Comparison of ENCODE assay signal across 31 mouse cellular contexts in the genomic region with DNA sequence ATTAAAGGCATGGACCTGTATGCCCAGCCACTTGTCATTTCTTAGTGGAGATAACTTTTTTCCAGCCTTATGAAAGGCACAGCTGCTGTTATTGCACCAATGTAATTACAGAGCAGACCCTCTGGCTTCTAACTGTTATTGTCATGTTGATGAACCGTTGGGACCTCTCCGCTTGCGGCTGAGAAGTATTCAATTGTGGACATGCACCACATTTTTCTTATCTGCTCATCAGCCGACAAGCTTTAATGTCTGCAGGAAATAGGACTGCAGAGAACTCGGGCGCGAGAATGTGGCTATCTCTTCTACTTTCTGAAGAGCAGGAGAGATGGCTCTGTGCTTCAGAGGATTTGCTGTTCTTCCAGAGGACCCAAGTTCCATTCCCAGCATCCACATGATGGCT. TPM values are rescaled to one million over a fixed set of nuclear protein-coding genes. Genes with fewer than 3 reads are reported as not detected.
DNase-seq lines count a peak whose midpoint lies in the region; ATAC-seq and TF ChIP-seq lines count a peak whose summit lies in the region.
"Had no signal": no experiment of that assay in that cellular context is flagged by ENCODE, and none has a peak within 500 bp of the region (broad histone marks: within the 10 kb centered on the region; RNA-seq: fewer than 3 reads in every experiment).

No protein-coding gene starts in this region.

- WGBS in hindbrain, embryonic 16.5 days: 48% methylated on average over 7 of the region's 7 CpGs
- 44% methylated on average over 7 of the region's 7 CpGs for WGBS in hindbrain, embryonic 13.5 days

- H3K4me2 ChIP-seq in hindbrain, embryonic 16.5 days (ENCODE audit: low read length): no peak overlapping the region
- no peak overlapping the region for H3K4me2 ChIP-seq in hindbrain, embryonic 13.5 days
- H3K4me2 ChIP-seq: embryonic facial prominence, embryonic 13.5 days; embryonic facial prominence, embryonic 15.5 days; forebrain, embryonic 12.5 days had no signal

- no peaks in the 10 kb centered on the region for H3K9me3 ChIP-seq in hindbrain, embryonic 16.5 days (ENCODE audit: control insufficient read depth, low read length)
- no peaks in the 10 kb centered on the region for H3K9me3 ChIP-seq in hindbrain, embryonic 13.5 days
- H3K9me3 ChIP-seq: embryonic facial prominence, embryonic 13.5 days; embryonic facial prominence, embryonic 15.5 days; forebrain, embryonic 10.5 days; forebrain, embryonic 12.5 days; G1E had no signal

- no peak for TF ChIP-seq CTCF in brain, embryonic 14.5 days (IDR thresholded peaks at IDR 0.05; ENCODE audit: borderline replicate concordance, extremely low read depth, insufficient read depth, insufficient read length)

- peak; percentile 24; the same call in 1 of the 2 replicates for ATAC-seq in hindbrain, embryonic 16.5 days
- ATAC-seq in hindbrain, embryonic 13.5 days (ENCODE audit: low FRiP score): no peak
- ATAC-seq in megakaryocyte-erythroid progenitor cell, adult 5-6 weeks (replicated peaks; ENCODE audit: low FRiP score, low TSS enrichment, poor library complexity, severe bottlenecking): 0 out of 2 replicates have a peak, but pooled peaks have one; percentile 27
- ATAC-seq: activated CD4-positive, CD25-positive, alpha-beta regulatory T cell, adult 4 months; CD4-positive, CD25-positive, alpha-beta regulatory T cell, adult 4 months; forebrain, embryonic 14.5 days; forebrain, embryonic 16.5 days; Patski had no signal

- no peaks in the 10 kb centered on the region for H3K36me3 ChIP-seq in hindbrain, embryonic 16.5 days (ENCODE audit: control insufficient read depth, insufficient read depth, low read length)
- H3K36me3 ChIP-seq in hindbrain, embryonic 13.5 days: no peaks in the 10 kb centered on the region
- H3K36me3 ChIP-seq: embryonic facial prominence, embryonic 13.5 days; embryonic facial prominence, embryonic 15.5 days; forebrain, embryonic 10.5 days; forebrain, embryonic 12.5 days; G1E had no signal

- H3K4me1 ChIP-seq in hindbrain, embryonic 16.5 days (ENCODE audit: control insufficient read depth, insufficient read depth, low read depth, low read length): no peaks in the 10 kb centered on the region
- H3K4me1 ChIP-seq in hindbrain, embryonic 13.5 days (replicated peaks): no peaks in the 10 kb centered on the region
- H3K4me1 ChIP-seq: embryonic facial prominence, embryonic 13.5 days; embryonic facial prominence, embryonic 15.5 days; forebrain, embryonic 10.5 days; forebrain, embryonic 12.5 days had no signal

- no peak overlapping the region for H3K9ac ChIP-seq in hindbrain, embryonic 16.5 days (ENCODE audit: low read depth, low read length)
- no peak overlapping the region for H3K9ac ChIP-seq in hindbrain, embryonic 13.5 days
- H3K9ac ChIP-seq: embryonic facial prominence, embryonic 13.5 days; embryonic facial prominence, embryonic 15.5 days; forebrain, embryonic 12.5 days had no signal

- peak; percentile 86 for DNase-seq in 416B (ENCODE audit: low read depth)
- peak; percentile 34 for DNase-seq in brain, embryonic 14.5 days (ENCODE audit: low read depth)
- DNase-seq in left cerebral cortex, postnatal 4 days: no peak
- no peak for DNase-seq in adrenal gland, postnatal 36 days
- DNase-seq: adrenal gland, adult 8-10 months; adrenal gland, postnatal 14 days; B cell, adult 2 months; cerebellum, adult 11-12 months; cerebellum, adult 2 months; cerebellum, adult 9-10 months; cerebellum, postnatal 10 days; cerebellum, postnatal 25 days; embryo, embryonic 11 days had no signal

- H3K27me3 ChIP-seq in hindbrain, embryonic 16.5 days (replicated peaks; ENCODE audit: control insufficient read depth, insufficient read depth, low read length): no peaks in the 10 kb centered on the region
- H3K27me3 ChIP-seq in hindbrain, embryonic 13.5 days: no peaks in the 10 kb centered on the region
- H3K27me3 ChIP-seq: CH12.LX; embryonic facial prominence, embryonic 13.5 days; embryonic facial prominence, embryonic 15.5 days; forebrain, embryonic 12.5 days had no signal

- no peak for TF ChIP-seq POLR2A in brain, embryonic 14.5 days (IDR thresholded peaks at IDR 0.05; ENCODE audit: borderline replicate concordance, extremely low read depth, insufficient read depth, insufficient read length, poor library complexity, severe bottlenecking)

- no peak overlapping the region for H3K4me3 ChIP-seq in hindbrain, embryonic 16.5 days (ENCODE audit: low read length)
- no peak overlapping the region for H3K4me3 ChIP-seq in hindbrain, embryonic 13.5 days
- H3K4me3 ChIP-seq: embryonic facial prominence, embryonic 13.5 days; embryonic facial prominence, embryonic 15.5 days; erythroblast, embryonic 14.5 days; forebrain, embryonic 10.5 days; forebrain, embryonic 12.5 days had no signal

- no peak overlapping the region for H3K27ac ChIP-seq in hindbrain, embryonic 16.5 days (ENCODE audit: low read depth, low read length)
- H3K27ac ChIP-seq in hindbrain, embryonic 13.5 days: no peak overlapping the region
- H3K27ac ChIP-seq: embryonic facial prominence, embryonic 13.5 days; embryonic facial prominence, embryonic 15.5 days; forebrain, embryonic 10.5 days; forebrain, embryonic 12.5 days had no signal

- intact Hi-C loops in left cerebral cortex, postnatal 4 days (cut with DNase I): no loop called here

RNA-seq across cellular contexts. Expression of gene Pfkfb3, which starts 12.4 kb away (rescaled TPM):
- polyA plus RNA-seq in hindbrain, embryonic 16.5 days (2015; fragmentation: Nextera tagmentation; extraction: Ambion mirVana): 28.5 and 33.9 TPM in 2 replicates
- 27.3 and 27.5 TPM in 2 replicates for polyA plus RNA-seq in hindbrain, embryonic 13.5 days (2015; fragmentation: Nextera tagmentation; extraction: Ambion mirVana)
- 42.1 and 48.0 TPM in 2 replicates for polyA plus RNA-seq in brain, embryonic 14.5 days (2012; rRNA removed)
- 5.4 and 7.9 TPM in 2 replicates for total RNA-seq in megakaryocyte-erythroid progenitor cell, adult 5-6 weeks (2014; fragmentation: Nextera tagmentation)
- 6.2 and 12.1 TPM in 2 replicates for total RNA-seq in megakaryocyte-erythroid progenitor cell, adult 5-6 weeks (2017)
- total RNA-seq in left cerebral cortex, postnatal 4 days (2021): 10 to 100 TPM; 55.3 to 57.4 TPM
- total RNA-seq in adrenal gland, postnatal 36 days (2021): 100 to 1,000 TPM in 1 of 2 experiments, 10 to 100 TPM in 1; 94.5 to 108 TPM
- polyA plus RNA-seq: G1E had no signal

RNA-seq across cellular contexts. Expression of gene Rbm17, which starts 37.7 kb away (rescaled TPM):
- polyA plus RNA-seq in hindbrain, embryonic 16.5 days (2015; fragmentation: Nextera tagmentation; extraction: Ambion mirVana): 120 and 125 TPM in 2 replicates
- polyA plus RNA-seq in hindbrain, embryonic 13.5 days (2015; fragmentation: Nextera tagmentation; extraction: Ambion mirVana): 141 and 142 TPM in 2 replicates
- polyA plus RNA-seq in brain, embryonic 14.5 days (2012; rRNA removed): 116 and 133 TPM in 2 replicates
- 185 and 214 TPM in 2 replicates for total RNA-seq in megakaryocyte-erythroid progenitor cell, adult 5-6 weeks (2014; fragmentation: Nextera tagmentation)
- total RNA-seq in megakaryocyte-erythroid progenitor cell, adult 5-6 weeks (2017): 167 and 217 TPM in 2 replicates
- 100 to 1,000 TPM; 126 to 135 TPM for total RNA-seq in left cerebral cortex, postnatal 4 days (2021)
- 100 to 1,000 TPM; 109 to 121 TPM for total RNA-seq in adrenal gland, postnatal 36 days (2021)

RNA-seq across cellular contexts. Expression of gene Gm17490, which starts 59.8 kb away (rescaled TPM):
- polyA plus RNA-seq in hindbrain, embryonic 16.5 days (2015; fragmentation: Nextera tagmentation; extraction: Ambion mirVana): not detected in 2 replicates
- not detected in 2 replicates for polyA plus RNA-seq in hindbrain, embryonic 13.5 days (2015; fragmentation: Nextera tagmentation; extraction: Ambion mirVana)
- polyA plus RNA-seq in brain, embryonic 14.5 days (2012; rRNA removed): not detected in 2 replicates
- not detected in 2 replicates for total RNA-seq in megakaryocyte-erythroid progenitor cell, adult 5-6 weeks (2014; fragmentation: Nextera tagmentation)
- not detected in 2 replicates for total RNA-seq in megakaryocyte-erythroid progenitor cell, adult 5-6 weeks (2017)
- not detected for total RNA-seq in left cerebral cortex, postnatal 4 days (2021)
- not detected for total RNA-seq in adrenal gland, postnatal 36 days (2021)
- total RNA-seq: adrenal gland, adult 18-20 months; adrenal gland, adult 8-10 months; adrenal gland, postnatal 14 days; adrenal gland, postnatal 4 days; CH12.LX; G1E had no signal
- polyA plus RNA-seq: activated CD4-positive, CD25-positive, alpha-beta regulatory T cell, adult 4 months; CD4-positive, CD25-positive, alpha-beta regulatory T cell, adult 4 months; cerebellum, adult 2 months; embryonic facial prominence, embryonic 11.5 days; embryonic facial prominence, embryonic 13.5 days; embryonic facial prominence, embryonic 15.5 days; erythroblast, embryonic 14.5 days; forebrain, embryonic 10.5 days; forebrain, embryonic 12.5 days; forebrain, embryonic 14.5 days; forebrain, embryonic 16.5 days; G1E; Patski had no signal

Comparison
In these comparisons a context has a peak if more than half of its experiments do, and no peak if none do; other contexts are left out.
1. DNase-seq: peak in 416B (single experiment) and brain, embryonic 14.5 days (single experiment); none in left cerebral cortex, postnatal 4 days (single experiment) and adrenal gland, postnatal 36 days (0 of 2).
2. RNA of gene Pfkfb3, which starts 12.4 kb away (total RNA-seq): 94.5 to 108 TPM in adrenal gland, postnatal 36 days and 55.3 to 57.4 TPM in left cerebral cortex, postnatal 4 days; 5.4 to 12.1 TPM in megakaryocyte-erythroid progenitor cell, adult 5-6 weeks; every median in the first group is over 4 times any median in the second.